Mouse (Mus musculus) left cerebral cortex, adult 9 months (tissue): Measurements from ENCODE around the gene Fhl3.
"Not testable (repeated sequence)": the region's sequence is repeated elsewhere in the genome, so short reads cannot be mapped to it uniquely, and the experiment has no call there.

Source experiments
- DNase-seq, 2 experiments: peaks; one replicate each; pipeline ENCODE4 v3.0.0; 2022; ENCODE audit warnings: low spot score in 2 of 2

Fhl3 gene

DNA sequence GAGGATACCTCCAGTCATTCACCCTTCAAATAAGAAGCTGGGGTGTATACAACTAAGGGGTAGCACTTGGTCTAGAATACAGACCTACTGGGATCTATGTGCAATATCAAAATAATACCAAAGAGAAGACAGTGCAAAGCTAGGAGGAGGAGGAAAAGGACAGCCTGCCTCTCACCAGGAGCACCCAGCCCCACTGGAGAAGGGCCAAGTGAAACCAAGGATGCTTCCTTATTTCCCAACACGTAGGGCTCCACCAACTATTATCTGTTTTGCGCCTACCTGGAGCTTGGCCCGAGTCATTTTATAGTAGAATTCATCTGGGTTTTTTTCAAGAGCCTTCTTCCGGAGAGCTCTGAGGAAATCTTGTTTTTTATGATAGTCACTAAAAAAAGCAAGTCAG lies 17.0 kb upstream of the Fhl3 start:
- DNase-seq: no peak

DNA sequence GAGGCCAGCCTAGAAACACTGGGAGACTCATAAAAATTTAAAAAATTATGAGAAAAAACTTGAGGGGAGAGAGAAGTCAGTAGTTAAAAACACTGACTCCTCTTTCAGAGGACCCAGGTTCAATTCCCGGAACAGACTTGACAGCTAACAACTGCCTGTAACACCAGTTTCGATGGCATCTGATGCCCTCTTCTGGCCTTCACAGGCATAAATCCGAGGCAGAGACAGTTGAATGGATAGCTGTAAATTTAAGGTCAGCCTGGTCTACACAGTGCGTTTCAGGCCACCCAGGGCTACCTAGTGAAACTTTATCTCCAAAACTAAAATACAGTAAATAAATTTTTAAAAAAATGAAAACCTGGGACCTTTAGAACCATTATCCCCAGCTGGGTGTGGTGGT lies 15.5 kb upstream of the Fhl3 start:
- DNase-seq: no peak

DNA sequence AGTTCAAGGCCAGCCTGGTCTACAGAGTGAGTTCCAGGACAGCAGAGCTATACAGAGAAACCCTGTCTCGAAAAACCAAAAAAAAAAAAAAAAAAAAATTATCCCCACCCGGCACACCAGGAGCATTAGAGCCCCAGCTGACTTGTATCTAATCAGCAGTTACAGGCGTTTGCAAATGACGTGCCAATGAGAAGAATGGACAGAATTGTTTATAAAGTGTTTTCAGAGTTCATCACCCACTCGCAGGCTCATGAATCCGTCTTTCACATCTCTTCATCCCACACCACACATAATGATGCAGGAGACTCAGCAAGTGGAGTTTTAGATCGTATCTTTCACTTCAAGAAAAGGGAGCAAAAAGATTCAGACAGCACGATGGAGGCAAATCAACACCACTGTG lies 15.0 kb upstream of the Fhl3 start:
- DNase-seq: no peak

DNA sequence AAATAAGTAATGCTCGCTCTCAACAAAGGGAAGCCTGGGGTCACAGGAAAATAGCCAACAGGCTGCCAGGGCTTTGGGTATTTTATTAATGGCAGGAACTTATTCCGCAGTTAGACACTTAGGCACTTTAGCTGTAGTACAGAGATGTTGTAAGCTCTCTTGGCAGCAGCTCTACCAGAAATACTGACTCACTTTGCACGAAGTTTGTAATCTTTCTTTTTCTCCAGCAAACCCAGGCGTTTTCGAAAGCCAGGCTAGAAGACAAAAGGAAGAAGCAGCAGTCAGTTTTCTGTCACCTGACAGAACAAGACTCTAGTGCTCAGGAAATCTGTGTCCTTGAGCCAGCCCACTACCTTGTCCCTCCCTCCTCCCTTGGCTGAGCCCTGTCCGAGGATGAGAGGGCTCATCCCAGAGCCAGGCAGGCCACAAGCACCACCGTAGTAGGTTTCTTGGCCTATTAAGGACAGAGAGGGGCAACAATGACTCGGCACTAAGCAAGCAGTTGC lies 14.6 kb upstream of the Fhl3 start:
- DNase-seq: no peak

DNA sequence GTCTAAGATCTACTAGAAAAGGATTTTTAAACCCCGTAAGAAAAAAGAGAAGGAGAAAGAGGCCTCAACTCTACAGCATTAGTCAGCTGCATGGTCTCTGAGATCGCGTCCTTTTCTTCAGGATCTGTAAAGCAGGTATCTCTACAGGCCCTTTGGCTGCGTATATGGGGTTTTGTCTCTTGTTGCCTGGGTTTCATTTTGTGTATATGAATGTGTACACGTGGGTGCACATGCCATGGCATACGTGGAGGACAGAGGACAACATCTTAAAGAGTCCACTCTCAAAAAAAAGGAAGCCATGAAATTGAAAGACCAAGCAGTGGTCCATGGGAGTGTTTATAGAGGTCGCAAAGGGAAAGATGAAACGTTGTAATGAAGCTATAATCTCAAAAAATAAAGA lies 9.0 kb upstream of the Fhl3 start:
- no peak for DNase-seq

DNA sequence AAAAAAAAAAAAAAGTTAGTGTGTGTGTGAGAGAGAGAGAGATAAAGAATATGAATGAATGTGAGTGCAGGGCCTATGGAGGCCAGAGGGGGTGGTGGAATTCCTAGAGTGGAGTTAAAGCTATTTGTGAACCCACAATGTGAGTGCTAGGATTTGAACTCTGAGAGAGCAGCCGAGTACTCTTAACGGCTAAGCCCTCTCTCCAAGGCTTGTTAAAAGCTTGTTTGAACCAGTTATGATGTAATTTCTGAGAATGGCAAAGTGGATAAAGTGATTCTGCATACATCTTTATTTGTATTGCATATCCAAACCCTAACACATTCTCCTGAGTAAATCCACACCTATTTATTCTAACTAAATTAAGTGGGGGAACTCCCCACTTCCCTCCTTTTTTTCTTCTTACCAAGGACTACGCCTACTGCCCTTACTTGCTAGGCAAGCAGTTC lies 8.1 kb upstream of the Fhl3 start:
- no peak for DNase-seq

DNA sequence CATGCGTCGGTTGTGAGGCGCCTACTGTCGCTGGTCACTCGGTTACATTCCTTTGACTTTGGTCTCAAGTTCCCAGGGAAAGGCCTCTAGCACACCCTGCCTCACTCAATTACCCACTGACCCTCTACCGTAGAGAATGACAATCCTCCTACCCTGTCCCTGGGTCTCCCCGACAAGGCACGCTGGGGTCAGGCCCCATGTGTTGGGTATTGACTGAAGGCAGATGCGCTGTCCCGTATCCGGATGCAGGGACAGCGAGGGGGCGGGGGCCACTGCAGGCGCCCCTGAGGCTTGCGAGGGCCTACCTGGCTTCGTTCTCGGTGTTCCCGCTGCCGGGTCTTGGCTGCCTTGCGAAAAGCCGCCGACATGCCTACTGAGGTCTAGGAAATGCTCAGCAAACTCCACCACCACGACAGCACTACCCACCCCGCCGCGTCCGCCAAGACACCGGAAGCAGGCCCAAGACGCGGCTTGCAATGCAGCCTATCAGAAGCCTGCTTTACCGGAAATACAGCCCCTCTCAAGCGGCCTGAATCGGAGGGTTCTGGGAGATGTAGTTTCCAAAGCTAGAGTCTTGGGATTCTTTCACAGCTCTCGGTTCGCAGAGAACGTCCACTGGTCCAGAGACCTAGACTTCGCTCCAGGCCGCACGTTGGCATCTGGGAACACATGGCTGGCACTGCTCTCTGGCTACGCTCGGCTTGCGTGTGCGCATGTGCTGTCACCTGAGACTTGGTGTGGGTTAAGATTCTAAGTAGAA lies 7.2 kb upstream of the Fhl3 start, which contains the start of gene Utp11:
Gene Utp11, minus strand, starts transcription at position 466 of the 760 bp plus-strand sequence.
- peak; percentile 75 to 87 for DNase-seq

DNA sequence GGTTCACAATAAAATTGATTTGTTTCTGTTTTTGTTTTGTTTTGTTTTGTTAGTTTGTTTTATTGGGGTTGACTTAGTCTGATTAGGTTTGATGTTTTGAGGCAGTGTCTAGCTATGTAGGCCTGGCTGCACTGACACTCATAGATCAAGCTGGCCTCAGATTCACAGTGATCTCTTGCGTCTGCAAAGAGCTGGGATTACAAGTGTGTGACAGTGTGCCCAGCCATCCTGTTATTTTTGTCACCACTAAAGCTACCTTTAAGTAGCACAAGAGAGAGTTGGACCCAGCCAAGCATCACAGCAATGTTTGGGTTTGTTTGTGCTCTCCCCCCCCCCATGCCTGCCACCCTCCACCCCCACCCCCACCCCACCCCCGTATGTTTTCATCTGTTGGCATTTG lies 5.9 kb upstream of the Fhl3 start:
- no peak for DNase-seq

DNA sequence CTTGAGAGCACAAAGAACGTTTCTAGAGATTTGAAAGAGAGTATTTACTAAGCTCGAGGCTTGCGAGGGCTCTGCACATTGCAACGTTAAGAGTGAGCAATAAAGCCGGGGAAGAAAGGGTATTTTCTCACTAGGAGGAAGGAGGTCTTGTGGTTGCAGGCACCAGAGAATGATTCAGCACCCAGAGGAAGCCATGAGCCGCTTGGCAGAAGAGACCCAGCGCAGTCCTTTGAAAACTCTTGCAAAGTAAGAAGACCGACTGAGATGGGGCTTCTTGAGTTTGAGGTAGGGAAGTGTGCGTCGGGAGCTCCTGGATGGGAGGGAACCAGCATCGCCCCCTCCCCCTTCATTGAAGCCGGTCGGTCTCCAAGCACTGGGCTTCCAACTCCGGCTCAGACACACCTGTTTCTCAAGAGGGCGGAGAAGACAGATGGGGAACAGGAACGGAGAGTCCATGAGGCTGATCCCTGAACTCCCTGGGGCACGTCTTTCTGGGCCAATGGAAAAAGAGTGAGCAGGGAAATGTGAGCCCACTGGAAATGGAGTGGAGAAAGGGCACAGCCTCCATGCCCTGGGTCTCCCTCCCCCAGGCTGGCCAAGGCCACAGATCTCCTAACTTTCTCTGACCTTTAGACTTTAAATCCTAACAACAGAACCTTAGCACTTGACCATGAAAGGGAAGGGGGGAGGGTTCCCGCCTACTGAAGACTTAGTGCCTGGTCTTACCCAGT lies 4.5 kb upstream of the Fhl3 start:
- no peak for DNase-seq

DNA sequence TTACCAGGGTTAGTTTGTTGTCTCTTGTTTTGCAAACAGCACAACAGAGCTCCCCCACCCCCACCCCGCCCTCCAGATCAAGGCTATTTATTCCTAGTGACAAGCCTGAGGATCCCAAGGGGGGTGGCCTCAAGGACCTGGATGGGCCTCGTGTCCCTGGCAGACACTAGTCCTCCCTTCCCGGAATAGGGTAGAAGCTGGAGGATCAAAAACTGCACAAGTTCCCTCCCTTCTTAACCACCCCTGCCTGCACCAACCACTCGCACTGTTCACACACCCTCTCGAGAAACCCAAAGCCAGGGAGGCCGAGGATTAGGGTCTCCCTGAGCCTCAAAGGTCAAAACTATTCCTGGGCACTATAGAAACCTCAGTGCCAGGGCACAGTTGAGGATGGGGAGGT lies 710 bp upstream of the Fhl3 start:
- no peak for DNase-seq

DNA sequence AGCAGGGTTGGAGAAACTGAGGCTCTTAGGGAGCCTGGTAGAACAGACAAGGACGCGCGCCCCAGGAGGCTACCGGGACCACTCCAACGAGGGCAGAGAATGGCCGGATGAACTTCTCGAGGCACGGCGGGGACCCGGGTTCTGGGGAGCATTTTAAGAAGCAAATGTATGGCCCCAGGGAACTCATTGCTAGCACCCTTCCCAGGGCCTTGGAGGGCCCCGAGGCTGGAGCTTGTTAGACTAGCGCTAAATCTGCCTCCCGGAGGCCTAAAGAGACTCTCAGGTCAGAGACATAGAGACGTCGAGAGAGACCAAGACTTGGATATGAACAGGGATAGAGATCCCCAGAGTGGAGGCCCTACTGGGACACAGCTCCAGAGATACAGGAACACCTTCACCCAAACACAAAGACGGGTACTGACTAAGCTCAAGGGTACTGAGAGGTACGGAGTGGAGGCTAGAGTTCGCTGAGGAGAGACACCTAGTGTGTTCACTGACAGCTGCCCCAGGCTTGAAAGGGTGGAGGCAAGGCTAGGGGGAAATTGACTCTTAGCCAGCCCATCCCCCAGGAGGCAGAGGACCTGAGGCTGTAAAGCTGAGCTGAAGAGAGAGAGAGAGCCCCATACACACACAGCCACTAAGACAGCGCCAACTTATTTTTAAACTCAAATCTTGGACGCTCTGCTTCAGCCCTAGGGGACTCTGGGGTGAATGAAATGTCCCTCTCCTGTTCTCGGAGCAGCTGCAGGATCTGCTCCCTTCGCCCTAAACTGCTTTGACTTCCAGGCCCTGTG lies 748 bp downstream of the Fhl3 start:
- DNase-seq: no peak

DNA sequence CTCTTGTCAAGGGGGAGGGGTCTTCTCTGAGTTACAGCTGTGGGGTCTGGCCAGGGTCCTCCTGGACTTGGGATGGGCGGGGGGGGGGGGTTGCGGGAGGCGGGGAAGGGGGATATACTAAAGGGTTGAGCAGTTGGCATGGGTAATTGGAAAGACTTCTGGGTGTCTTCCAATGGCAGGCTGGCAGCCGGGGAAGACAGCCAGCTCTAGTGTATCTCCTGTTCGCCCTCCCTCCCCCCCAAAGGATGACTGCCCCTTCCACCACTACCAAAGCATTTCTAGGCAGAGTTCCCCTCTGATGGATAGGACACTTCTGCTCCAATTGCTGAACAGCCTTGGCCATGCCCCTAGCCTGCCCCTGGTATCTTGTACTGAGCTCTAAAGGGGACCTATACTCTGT lies 1.4 kb downstream of the Fhl3 start:
- DNase-seq: no peak

DNA sequence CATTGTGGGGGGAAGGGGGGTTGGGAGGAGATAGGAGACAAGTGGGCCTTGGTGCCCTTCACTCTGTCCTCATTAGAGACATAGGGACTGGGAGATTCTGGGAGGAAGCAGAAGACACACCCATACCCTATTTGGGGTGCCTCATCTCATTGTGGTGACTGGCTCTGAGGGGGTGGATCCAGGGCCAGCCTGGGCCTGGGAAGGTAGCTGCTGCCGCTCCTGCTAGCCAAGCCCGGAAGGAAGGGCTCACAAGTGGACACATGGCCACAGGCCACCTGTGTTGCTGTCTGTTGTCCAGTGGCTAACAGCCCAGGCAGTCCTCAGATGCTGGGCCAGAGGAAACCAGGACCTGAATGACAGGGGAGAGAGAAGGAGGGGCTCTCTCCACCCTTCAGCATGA lies 2.9 kb downstream of the Fhl3 start:
- no peak for DNase-seq

DNA sequence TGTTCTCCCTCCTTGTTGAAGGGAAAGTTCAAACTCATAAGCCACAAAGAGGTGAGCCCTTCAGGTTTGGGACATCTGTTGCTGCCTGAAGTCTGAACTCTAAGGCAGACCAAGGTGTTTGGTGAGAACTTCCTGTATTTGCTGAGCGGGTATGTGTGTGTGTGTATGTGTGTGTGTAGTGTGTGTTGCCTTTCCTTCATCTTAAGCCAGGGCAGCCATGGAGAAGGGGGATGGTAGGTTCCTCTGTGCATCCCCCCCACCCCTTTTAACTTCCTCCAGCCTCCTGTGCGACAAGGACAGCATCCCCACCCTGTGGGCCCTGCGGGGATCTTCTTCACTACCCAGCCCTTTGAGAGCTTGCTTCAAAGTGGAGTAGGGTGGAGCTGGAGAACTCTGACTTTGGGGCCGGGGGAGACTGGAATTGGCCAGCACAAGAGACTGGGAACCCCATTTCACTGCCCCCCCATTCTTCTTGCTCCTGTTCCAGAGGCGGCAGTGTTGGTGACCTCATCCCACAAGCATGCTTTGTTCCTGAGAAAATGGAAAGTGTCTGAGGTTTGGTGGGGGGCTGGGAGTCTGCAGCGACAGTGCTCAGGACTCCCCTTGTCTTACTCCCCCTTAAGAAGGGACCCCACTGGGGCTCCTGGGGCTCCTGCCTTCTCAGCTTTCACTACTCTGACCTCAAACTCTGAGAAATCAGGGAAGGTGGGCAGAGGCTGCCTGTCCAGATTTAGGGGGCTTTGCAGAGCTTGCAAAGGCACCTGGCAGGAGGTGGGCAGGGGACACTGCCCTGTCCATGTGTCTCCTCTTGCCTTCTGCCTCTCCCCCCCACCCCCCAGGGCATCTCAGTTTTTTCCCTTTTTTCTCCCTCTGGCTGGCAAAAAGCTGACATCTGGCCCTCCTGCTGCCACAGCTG lies 3.6 kb downstream of the Fhl3 start:
- DNase-seq: no peak

DNA sequence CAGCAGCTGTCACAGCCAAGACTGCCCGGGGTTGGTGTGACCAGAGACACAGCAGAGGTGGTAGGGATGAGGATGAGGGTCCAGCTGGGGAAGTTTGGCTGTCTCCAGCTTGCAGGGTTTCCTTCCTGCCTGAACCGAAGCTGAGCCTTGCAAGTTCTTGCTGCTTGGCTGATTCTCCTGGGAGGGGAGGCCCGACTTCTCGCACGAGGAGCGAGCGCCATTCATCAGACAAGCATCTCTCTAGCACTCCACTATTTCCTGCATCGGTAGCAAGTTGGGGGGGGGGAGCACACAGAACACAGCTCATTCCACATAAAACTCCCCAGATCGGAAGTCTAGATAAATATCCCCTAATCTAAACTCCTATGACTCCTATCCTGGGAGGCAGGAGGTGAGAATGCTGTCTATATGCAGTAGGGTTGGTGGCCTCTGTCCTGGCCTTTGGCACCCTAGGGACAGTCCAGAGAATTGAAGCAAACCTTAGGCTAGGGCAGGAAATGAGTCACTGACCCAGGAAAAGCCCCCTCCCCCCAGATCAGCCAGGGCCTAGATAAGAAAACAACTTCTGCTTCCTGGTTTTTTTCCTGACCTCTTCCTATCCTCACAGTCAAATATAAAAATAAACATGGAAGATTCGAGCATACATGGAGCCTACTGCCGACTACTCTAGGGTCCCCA lies 4.4 kb downstream of the Fhl3 start:
- no peak for DNase-seq

DNA sequence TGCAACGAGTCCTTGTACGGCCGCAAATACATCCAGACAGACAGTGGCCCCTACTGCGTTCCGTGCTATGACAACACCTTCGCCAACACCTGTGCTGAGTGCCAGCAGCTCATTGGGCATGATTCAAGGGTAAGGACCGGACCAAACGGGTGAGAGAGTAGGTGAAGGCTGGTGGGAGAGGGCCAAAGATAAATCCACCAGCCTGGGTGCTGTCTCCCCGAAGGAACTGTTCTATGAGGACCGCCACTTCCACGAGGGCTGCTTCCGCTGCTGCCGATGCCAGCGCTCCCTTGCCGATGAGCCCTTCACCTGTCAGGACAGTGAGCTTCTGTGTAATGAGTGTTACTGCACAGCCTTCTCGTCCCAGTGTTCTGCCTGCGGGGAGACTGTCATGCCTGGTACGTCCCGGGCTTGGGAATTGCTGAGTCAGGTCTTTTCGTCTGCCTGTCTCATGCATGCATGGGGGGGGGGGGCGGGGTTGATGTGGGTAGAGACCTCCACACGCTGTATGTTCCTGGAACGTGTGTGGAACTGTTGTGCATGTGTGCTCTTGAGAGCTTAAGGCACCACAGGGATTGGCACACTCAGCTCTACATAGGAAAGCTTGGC lies 5.3 kb downstream of the Fhl3 start:
- no peak for DNase-seq

DNA sequence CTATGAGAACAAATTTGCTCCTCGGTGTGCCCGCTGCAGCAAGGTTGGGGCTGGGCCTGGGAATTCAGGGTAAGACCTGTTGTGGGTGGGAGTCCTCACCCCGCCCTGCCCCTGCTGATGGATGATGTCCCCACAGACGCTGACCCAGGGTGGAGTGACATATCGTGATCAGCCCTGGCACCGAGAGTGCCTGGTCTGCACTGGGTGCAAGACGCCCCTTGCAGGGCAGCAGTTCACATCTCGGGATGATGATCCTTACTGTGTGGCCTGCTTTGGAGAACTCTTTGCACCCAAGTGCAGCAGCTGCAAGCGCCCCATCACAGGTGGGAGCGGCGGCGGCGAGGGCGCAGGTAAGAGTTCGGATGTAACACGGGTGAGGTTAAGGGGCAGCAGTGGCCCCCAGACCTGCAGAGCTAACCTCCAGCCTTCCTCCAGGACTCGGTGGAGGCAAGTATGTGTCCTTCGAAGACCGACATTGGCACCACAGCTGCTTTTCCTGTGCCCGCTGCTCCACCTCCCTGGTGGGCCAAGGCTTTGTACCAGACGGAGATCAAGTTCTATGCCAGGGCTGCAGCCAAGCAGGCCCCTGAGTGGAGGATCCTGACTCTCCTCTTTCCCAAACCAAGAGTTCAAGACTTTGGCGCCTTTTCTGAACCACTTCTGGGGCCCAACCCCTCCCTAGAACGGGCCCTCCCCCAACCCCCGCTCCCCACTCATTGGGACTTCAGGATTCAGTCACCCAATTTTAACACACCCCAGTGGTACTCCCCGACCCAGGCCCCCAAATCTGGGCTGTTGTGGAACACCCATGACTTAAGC lies 7.1 kb downstream of the Fhl3 start:
- not testable (repeated sequence) for DNase-seq

DNA sequence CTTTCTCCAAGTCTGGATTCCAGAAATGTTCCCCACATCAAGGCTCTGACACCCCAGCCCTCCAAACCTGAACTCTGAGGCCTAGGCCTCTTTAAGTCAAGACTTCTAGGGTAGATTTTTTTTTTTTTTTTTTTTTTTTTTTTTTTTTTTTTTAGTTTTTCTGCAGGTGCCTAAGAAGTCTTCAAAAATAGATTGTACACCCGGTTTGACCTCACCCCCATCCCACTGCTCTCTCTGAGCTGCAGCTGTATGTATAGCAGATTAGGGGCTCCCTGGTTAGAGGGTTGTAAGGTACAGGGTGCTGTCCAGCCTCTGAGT lies 7.7 kb downstream of the Fhl3 start:
- DNase-seq: not testable (repeated sequence)
